Mouse (Mus musculus): Measurements from ENCODE around the gene Tnk1.

Tnk1 gene

GRCm38 (mm10) chr11:69803328-69803727 is 55.2 kb downstream of the Tnk1 start:
- no peak for DNase-seq (ENCODE audit: extremely low spot score)

GRCm38 (mm10) chr11:69802648-69803105 is 55.9 kb downstream of the Tnk1 start:
- peak; percentile 83 for DNase-seq (ENCODE audit: extremely low spot score)

GRCm38 (mm10) chr11:69801379-69801977 is 57.1 kb downstream of the Tnk1 start, which contains the start of gene Fgf11:
Fgf11 (minus strand) TSS chr11:69801857.
- DNase-seq (ENCODE audit: extremely low spot score), result no peak

Data from embryo, embryonic 9.5 days (tissue).